Mouse (Mus musculus): ENCODE measurements at regions not wholly inside any gene's neighbourhood (a gene's known extent, or its start where the extent isn't known, plus 50 kb on each side); places are given as distances from the start of the nearest gene placed in this dataset.

GRCm38 (mm10) chr16:51675101-51675500 is 355.9 kb upstream of the Cblb start:
- peak; percentile 83 for DNase-seq (ENCODE audit: low read depth, low spot score)

GRCm38 (mm10) chr16:51675988-51676387 is 355.0 kb upstream of the Cblb start:
- DNase-seq (ENCODE audit: low read depth, low spot score) = peak; percentile 52

- DNase-seq (ENCODE audit: low read depth, low spot score) = peak; percentile 85
Measured at GRCm38 (mm10) chr16:51690861-51691260, 340.2 kb upstream of the Cblb start.

GRCm38 (mm10) chr16:51705026-51705425 is 326.0 kb upstream of the Cblb start:
- DNase-seq (ENCODE audit: low read depth, low spot score) = peak; percentile 64

GRCm38 (mm10) chr16:51718695-51719094 is 312.3 kb upstream of the Cblb start:
- DNase-seq (ENCODE audit: low read depth, low spot score) = peak; percentile 42

- peak; percentile 53 for DNase-seq (ENCODE audit: low read depth, low spot score)
Measured at GRCm38 (mm10) chr16:51719637-51720036, 311.4 kb upstream of the Cblb start.

- DNase-seq (ENCODE audit: low read depth, low spot score) = no peak
Measured at GRCm38 (mm10) chr16:51722682-51723081, 308.3 kb upstream of the Cblb start.

GRCm38 (mm10) chr16:51741875-51742274 is 289.1 kb upstream of the Cblb start:
- DNase-seq (ENCODE audit: low read depth, low spot score) = no peak

GRCm38 (mm10) chr16:51751878-51752277 is 279.1 kb upstream of the Cblb start:
- no peak for DNase-seq (ENCODE audit: low read depth, low spot score)

GRCm38 (mm10) chr16:51758361-51759227 is 272.4 kb upstream of the Cblb start:
- no peak for DNase-seq (ENCODE audit: low read depth, low spot score)

GRCm38 (mm10) chr16:51759228-51759647 is 271.8 kb upstream of the Cblb start:
- DNase-seq (ENCODE audit: low read depth, low spot score) = no peak

GRCm38 (mm10) chr16:51767556-51767955 is 263.5 kb upstream of the Cblb start:
- peak; percentile 12 for DNase-seq (ENCODE audit: low read depth, low spot score)

GRCm38 (mm10) chr16:51778920-51779319 is 252.1 kb upstream of the Cblb start:
- no peak for DNase-seq (ENCODE audit: low read depth, low spot score)

GRCm38 (mm10) chr16:51795003-51795402 is 236.0 kb upstream of the Cblb start:
- DNase-seq (ENCODE audit: low read depth, low spot score) = no peak

GRCm38 (mm10) chr16:51807323-51807722 is 223.7 kb upstream of the Cblb start:
- peak; percentile 76 for DNase-seq (ENCODE audit: low read depth, low spot score)

- no peak for DNase-seq (ENCODE audit: low read depth, low spot score)
Measured at GRCm38 (mm10) chr16:51809120-51809519, 221.9 kb upstream of the Cblb start.

GRCm38 (mm10) chr16:51811073-51811472 is 220.0 kb upstream of the Cblb start:
- no peak for DNase-seq (ENCODE audit: low read depth, low spot score)

- DNase-seq (ENCODE audit: low read depth, low spot score) = no peak
Measured at GRCm38 (mm10) chr16:51842770-51843169, 188.3 kb upstream of the Cblb start.

GRCm38 (mm10) chr16:51845539-51845938 is 185.5 kb upstream of the Cblb start:
- no peak for DNase-seq (ENCODE audit: low read depth, low spot score)

- DNase-seq (ENCODE audit: low read depth, low spot score) = no peak
Measured at GRCm38 (mm10) chr16:51880711-51881110, 150.3 kb upstream of the Cblb start.

- no peak for DNase-seq (ENCODE audit: low read depth, low spot score)
Measured at GRCm38 (mm10) chr16:51881127-51881526, 149.9 kb upstream of the Cblb start.

GRCm38 (mm10) chr16:51883813-51884212 is 147.2 kb upstream of the Cblb start:
- DNase-seq (ENCODE audit: low read depth, low spot score) = no peak

GRCm38 (mm10) chr16:51887496-51887895 is 143.5 kb upstream of the Cblb start:
- peak; percentile 24 for DNase-seq (ENCODE audit: low read depth, low spot score)
